Mouse (Mus musculus): ENCODE measurements around the gene Acta2. TPM values are rescaled to one million over a fixed set of nuclear protein-coding genes. Genes with fewer than 3 reads are reported as not detected.
A peak's percentile ranks its signal among the peaks of the same experiment; 100 is the strongest.

Acta2 gene
- polyA plus RNA-seq, 1 experiment from 2014 or later: 11.9 TPM

DNA sequence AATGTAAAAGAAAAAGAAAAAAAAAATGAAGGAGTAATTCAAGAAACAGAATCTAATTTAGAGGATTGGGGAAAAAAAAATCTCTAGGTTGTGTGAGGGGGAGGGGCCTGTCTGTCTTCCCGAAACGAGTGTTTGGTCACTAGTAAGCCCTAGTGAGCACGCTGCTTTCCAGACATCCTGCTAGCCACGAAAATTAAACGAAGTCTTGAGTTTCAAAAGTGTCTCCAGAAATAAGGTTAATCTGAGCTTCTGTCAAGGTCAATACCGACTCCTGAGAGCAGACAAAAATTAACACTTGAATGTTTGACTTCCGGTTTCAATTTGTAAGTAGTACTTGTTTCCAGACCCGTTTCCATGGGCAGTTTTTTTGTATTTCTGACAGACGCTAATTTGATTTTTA lies 62.2 kb downstream of the Acta2 start:
- no peaks in the 10 kb centered on the region for H3K27me3 ChIP-seq (ENCODE audit: control insufficient read depth, insufficient read depth, low read depth, low read length)
- H3K4me3 ChIP-seq (ENCODE audit: low read depth, low read length): peak overlapping the region; percentile 68
- H3K4me1 ChIP-seq (ENCODE audit: control insufficient read depth, insufficient read depth, low read length): peaks cover 6% of the 10 kb centered on the region; the same call in 1 of the 2 replicates
- 7% methylated on average over 9 of the region's 9 CpGs for WGBS
- H3K27ac ChIP-seq (ENCODE audit: low read length): no peak overlapping the region; the same call in 1 of the 2 replicates
- peak overlapping the region; percentile 86; the same call in 1 of the 2 replicates for H3K9ac ChIP-seq (ENCODE audit: low read depth, low read length)
- H3K4me2 ChIP-seq (ENCODE audit: low read length): peak overlapping the region; percentile 64
- no peak for ATAC-seq
- H3K9me3 ChIP-seq (replicated peaks; ENCODE audit: control insufficient read depth, low read length, poor library complexity, severe bottlenecking): no peaks in the 10 kb centered on the region
- H3K36me3 ChIP-seq (ENCODE audit: control insufficient read depth, insufficient read depth, low read length): no peaks in the 10 kb centered on the region

DNA sequence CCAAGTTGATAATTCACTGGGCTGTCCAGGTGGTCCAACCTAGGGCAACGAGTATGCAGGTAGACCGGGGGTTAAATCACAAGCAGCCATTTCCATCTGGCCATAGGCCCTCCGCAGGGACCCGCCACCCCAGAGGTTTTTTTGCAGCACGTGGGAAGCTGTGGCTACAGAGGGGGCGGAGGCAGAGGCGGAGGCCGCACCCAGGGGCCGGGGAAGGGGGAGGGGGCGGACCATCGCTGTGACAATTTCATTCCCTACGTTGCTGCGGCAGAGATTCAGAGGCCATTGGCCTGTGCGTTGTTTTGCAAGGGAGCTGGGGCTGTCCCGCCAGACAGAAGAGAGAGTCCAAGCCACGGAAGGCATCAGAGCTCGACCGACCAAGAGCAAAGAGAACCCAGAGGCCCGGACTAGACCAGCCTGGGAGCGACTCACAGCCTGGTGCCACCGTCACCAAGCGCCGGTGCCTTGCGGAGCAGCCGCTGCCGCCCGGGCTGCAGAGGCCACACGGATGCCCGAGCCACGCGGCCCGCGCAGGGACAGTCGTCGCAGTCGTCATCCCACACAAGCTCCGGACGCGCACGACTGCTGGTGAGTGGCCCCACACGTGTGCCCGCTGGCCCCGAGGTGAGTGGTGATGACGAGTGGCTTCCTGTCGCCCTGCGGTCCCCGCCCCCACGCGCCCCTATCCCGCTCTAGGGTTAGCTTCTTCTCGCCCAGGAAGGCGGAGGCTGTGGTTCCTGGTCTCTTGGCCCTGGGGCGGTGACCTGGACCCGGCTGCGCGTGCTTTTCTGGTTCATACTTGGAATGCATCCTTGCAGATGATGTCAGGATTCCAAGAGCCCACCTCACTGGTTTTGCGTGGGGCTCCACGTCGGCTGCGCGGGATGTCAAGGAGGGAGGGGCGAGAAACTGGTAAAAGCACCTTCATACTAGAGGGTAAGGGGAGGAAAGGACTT lies 63.1 kb downstream of the Acta2 start, which contains the start of gene Stambpl1:
Stambpl1 (plus strand) TSS at position 222 of the 956 bp plus-strand sequence.
- Histone ChIP-seq H3K27me3 (ENCODE audit: control insufficient read depth, insufficient read depth, low read depth, low read length) (peaks cover 2% of the 10 kb centered on the region; the same call in 1 of the 2 replicates), H3K36me3 (ENCODE audit: control insufficient read depth, insufficient read depth, low read length) (no peaks in the 10 kb centered on the region), H3K9ac (ENCODE audit: low read depth, low read length) (peak within 1 kb of the TSS; percentile 86), H3K4me1 (ENCODE audit: control insufficient read depth, insufficient read depth, low read length) (peaks cover 6% of the 10 kb centered on the region; the same call in 1 of the 2 replicates), H3K4me2 (ENCODE audit: low read length) (peak within 1 kb of the TSS; percentile 64), H3K4me3 (ENCODE audit: low read depth, low read length) (peak within 1 kb of the TSS; percentile 68), H3K9me3 (replicated peaks; ENCODE audit: control insufficient read depth, low read length, poor library complexity, severe bottlenecking) (no peaks in the 10 kb centered on the region), H3K27ac (ENCODE audit: low read length) (peak within 1 kb of the TSS; percentile 87)
- WGBS: under 1% methylated on average over 62 of the region's 62 CpGs
- ATAC-seq: peak; percentile 89

DNA sequence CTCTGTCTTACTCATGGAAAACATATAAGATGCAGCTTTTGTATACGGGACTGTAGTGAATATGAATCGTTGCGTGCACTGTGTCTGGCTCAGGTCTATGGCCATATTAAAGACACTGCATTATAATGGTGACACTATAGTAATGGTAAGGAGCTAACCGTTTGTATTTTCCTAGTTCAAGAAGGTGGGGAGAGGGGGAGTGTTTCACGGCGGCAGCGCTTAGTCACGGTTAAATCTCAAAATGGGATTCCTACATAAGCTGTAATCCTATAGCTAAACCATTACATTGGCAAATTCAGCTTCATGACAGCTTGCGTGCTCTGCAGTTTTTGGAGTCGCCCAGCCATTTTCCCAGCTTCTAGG lies 63.8 kb downstream of the Acta2 start:
- H3K27ac ChIP-seq (ENCODE audit: low read length): peak overlapping the region; percentile 87

More for the DNA sequence above, 63.8 kb downstream of the Acta2 start:
- H3K27me3 ChIP-seq (ENCODE audit: control insufficient read depth, insufficient read depth, low read depth, low read length): peaks cover 2% of the 10 kb centered on the region; the same call in 1 of the 2 replicates
- H3K4me2 ChIP-seq (ENCODE audit: low read length): peak overlapping the region; percentile 64
- no peaks in the 10 kb centered on the region for H3K36me3 ChIP-seq (ENCODE audit: control insufficient read depth, insufficient read depth, low read length)
- peak overlapping the region; percentile 68 for H3K4me3 ChIP-seq (ENCODE audit: low read depth, low read length)
- H3K9ac ChIP-seq (ENCODE audit: low read depth, low read length): peak overlapping the region; percentile 86
- H3K9me3 ChIP-seq (replicated peaks; ENCODE audit: control insufficient read depth, low read length, poor library complexity, severe bottlenecking): no peaks in the 10 kb centered on the region
- 11% methylated on average over 10 of the region's 10 CpGs for WGBS
- ATAC-seq: peak; percentile 74
- peaks cover 6% of the 10 kb centered on the region; the same call in 1 of the 2 replicates for H3K4me1 ChIP-seq (ENCODE audit: control insufficient read depth, insufficient read depth, low read length)

Other genes with a start within 250 kb of the Acta2 start
- gene Lipk, start 247.3 kb downstream of the Acta2 start, polyA plus RNA-seq (2015; fragmentation: Nextera tagmentation; extraction: Ambion mirVana): not detected in 2 replicates
- not detected in 2 replicates for gene Lipn, start 188.2 kb downstream of the Acta2 start, polyA plus RNA-seq (2015; fragmentation: Nextera tagmentation; extraction: Ambion mirVana)
- gene Lipm, start 154.7 kb downstream of the Acta2 start, polyA plus RNA-seq (2015; fragmentation: Nextera tagmentation; extraction: Ambion mirVana): not detected in 2 replicates
- not detected in 2 replicates for gene Ankrd22, start 89.5 kb downstream of the Acta2 start, polyA plus RNA-seq (2015; fragmentation: Nextera tagmentation; extraction: Ambion mirVana)
- gene Stambpl1, start 63.4 kb downstream of the Acta2 start, polyA plus RNA-seq (2015; fragmentation: Nextera tagmentation; extraction: Ambion mirVana): 21.0 and 22.8 TPM in 2 replicates
- gene Fas, start 35.1 kb upstream of the Acta2 start, polyA plus RNA-seq (2015; fragmentation: Nextera tagmentation; extraction: Ambion mirVana): 0.60 and 1.5 TPM in 2 replicates
- gene Ch25h, start 219.6 kb upstream of the Acta2 start, polyA plus RNA-seq (2015; fragmentation: Nextera tagmentation; extraction: Ambion mirVana): 0.72 and 0.78 TPM in 2 replicates

Measured in midbrain, embryonic 16.5 days (tissue).